Mouse (Mus musculus): ENCODE data around the gene Tmem208. TPM values are rescaled to one million over a fixed set of nuclear protein-coding genes. Genes with fewer than 3 reads are reported as not detected.

Gene Tmem208
- polyA plus RNA-seq, 1 experiment from 2014 or later = 91.2 TPM

GRCm38 (mm10) chr8:105346611-105347427 is 20.7 kb downstream of the Tmem208 start:
- H3K27me3 ChIP-seq = peaks cover 73% of the 10 kb centered on the region
- ATAC-seq (ENCODE audit: insufficient read depth) = 0 out of 2 replicates have a peak, but pooled peaks have one; percentile 5
- H3K4me1 ChIP-seq (replicated peaks) = peaks cover 62% of the 10 kb centered on the region
- H3K4me2 ChIP-seq = peak overlapping the region; percentile 97
- no peaks in the 10 kb centered on the region for H3K36me3 ChIP-seq (replicated peaks)
- H3K9me3 ChIP-seq (replicated peaks) = no peaks in the 10 kb centered on the region
- peak overlapping the region; percentile 38 for H3K27ac ChIP-seq (replicated peaks)
- peak overlapping the region; percentile 67 for H3K4me3 ChIP-seq (replicated peaks)
- H3K9ac ChIP-seq = peak overlapping the region; percentile 69; the same call in 1 of the 2 replicates
- WGBS (ENCODE audit: insufficient replicate concordance) = 9% methylated on average over 34 of the region's 34 CpGs

- WGBS (ENCODE audit: insufficient replicate concordance) = under 1% methylated on average over 53 of the region's 53 CpGs
- Histone ChIP-seq H3K27ac (replicated peaks) (peak within 1 kb of the TSS; percentile 58), H3K4me1 (replicated peaks) (peaks cover 56% of the 10 kb centered on the region), H3K9me3 (replicated peaks) (no peaks in the 10 kb centered on the region), H3K4me3 (replicated peaks) (peak within 1 kb of the TSS; percentile 67), H3K9ac (peak within 1 kb of the TSS; percentile 69), H3K4me2 (peak within 1 kb of the TSS; percentile 97), H3K36me3 (replicated peaks) (no peaks in the 10 kb centered on the region), H3K27me3 (peaks cover 81% of the 10 kb centered on the region)
- peak; percentile 86 for ATAC-seq (ENCODE audit: insufficient read depth)
These were observed 21.5 kb downstream of the Tmem208 start, which contains the start of gene Fhod1 for GRCm38 (mm10) chr8:105347428-105348221. Gene Fhod1, minus strand, starts transcription at chr8:105347953.

- Histone ChIP-seq H3K9ac (peak within 1 kb of the TSS; percentile 69), H3K27me3 (peaks cover 90% of the 10 kb centered on the region), H3K27ac (replicated peaks) (peak within 1 kb of the TSS; percentile 58; the same call in 1 of the 2 replicates), H3K4me1 (replicated peaks) (peaks cover 54% of the 10 kb centered on the region), H3K9me3 (replicated peaks) (no peaks in the 10 kb centered on the region), H3K4me3 (replicated peaks) (peak within 1 kb of the TSS; percentile 67), H3K4me2 (peak within 1 kb of the TSS; percentile 97), H3K36me3 (replicated peaks) (no peaks in the 10 kb centered on the region)
- ATAC-seq (ENCODE audit: insufficient read depth) = no peak
- under 1% methylated on average over 34 of the region's 34 CpGs for WGBS (ENCODE audit: insufficient replicate concordance)
These were observed 22.4 kb downstream of the Tmem208 start, which contains the start of gene Slc9a5 for GRCm38 (mm10) chr8:105348450-105349095. Gene Slc9a5, plus strand, starts transcription at chr8:105348843.

- Histone ChIP-seq H3K9me3 (replicated peaks) (no peaks in the 10 kb centered on the region), H3K27ac (replicated peaks) (no peak overlapping the region), H3K9ac (peak overlapping the region; percentile 69; the same call in 1 of the 2 replicates), H3K27me3 (peaks cover 94% of the 10 kb centered on the region), H3K4me1 (replicated peaks) (peaks cover 50% of the 10 kb centered on the region), H3K4me2 (peak overlapping the region; percentile 97), H3K36me3 (replicated peaks) (no peaks in the 10 kb centered on the region), H3K4me3 (replicated peaks) (peak overlapping the region; percentile 67)
- ATAC-seq (ENCODE audit: insufficient read depth) = no peak
- 1% methylated on average over 48 of the region's 48 CpGs for WGBS (ENCODE audit: insufficient replicate concordance)
These were observed 23.1 kb downstream of the Tmem208 start for GRCm38 (mm10) chr8:105349096-105349771.

- Histone ChIP-seq H3K4me2 (0 out of 2 replicates have a peak overlapping the region, but pooled peaks have one; percentile 97), H3K9ac (no peak overlapping the region), H3K9me3 (replicated peaks) (no peaks in the 10 kb centered on the region), H3K27ac (replicated peaks) (no peak overlapping the region), H3K4me3 (replicated peaks) (no peak overlapping the region), H3K4me1 (replicated peaks) (peaks cover 41% of the 10 kb centered on the region), H3K27me3 (peaks cover 87% of the 10 kb centered on the region), H3K36me3 (replicated peaks) (no peaks in the 10 kb centered on the region)
- ATAC-seq (ENCODE audit: insufficient read depth) = no peak
- 51% methylated on average over 7 of the region's 7 CpGs for WGBS (ENCODE audit: insufficient replicate concordance)
These were observed 24.0 kb downstream of the Tmem208 start for GRCm38 (mm10) chr8:105350186-105350585.

- Histone ChIP-seq H3K27ac (replicated peaks) (no peak overlapping the region), H3K4me1 (replicated peaks) (peaks cover 7% of the 10 kb centered on the region), H3K9me3 (replicated peaks) (no peaks in the 10 kb centered on the region), H3K4me3 (replicated peaks) (no peak overlapping the region), H3K9ac (no peak overlapping the region), H3K27me3 (peaks cover 71% of the 10 kb centered on the region), H3K36me3 (replicated peaks) (no peaks in the 10 kb centered on the region), H3K4me2 (no peak overlapping the region)
- ATAC-seq (ENCODE audit: insufficient read depth) = no peak
- WGBS (ENCODE audit: insufficient replicate concordance) = 70% methylated on average over 8 of the region's 8 CpGs
These were observed 27.5 kb downstream of the Tmem208 start for GRCm38 (mm10) chr8:105353583-105354135.

GRCm38 (mm10) chr8:105354549-105354948 is 28.4 kb downstream of the Tmem208 start:
- no peak overlapping the region for H3K4me2 ChIP-seq
- H3K27me3 ChIP-seq = peaks cover 70% of the 10 kb centered on the region
- H3K4me1 ChIP-seq (replicated peaks) = no peaks in the 10 kb centered on the region
- no peaks in the 10 kb centered on the region for H3K9me3 ChIP-seq (replicated peaks)
- 78% methylated on average over 4 of the region's 4 CpGs for WGBS (ENCODE audit: insufficient replicate concordance)
- no peak for ATAC-seq (ENCODE audit: insufficient read depth)
- H3K27ac ChIP-seq (replicated peaks) = no peak overlapping the region
- no peaks in the 10 kb centered on the region for H3K36me3 ChIP-seq (replicated peaks)
- H3K9ac ChIP-seq = no peak overlapping the region
- H3K4me3 ChIP-seq (replicated peaks) = no peak overlapping the region

DNA sequence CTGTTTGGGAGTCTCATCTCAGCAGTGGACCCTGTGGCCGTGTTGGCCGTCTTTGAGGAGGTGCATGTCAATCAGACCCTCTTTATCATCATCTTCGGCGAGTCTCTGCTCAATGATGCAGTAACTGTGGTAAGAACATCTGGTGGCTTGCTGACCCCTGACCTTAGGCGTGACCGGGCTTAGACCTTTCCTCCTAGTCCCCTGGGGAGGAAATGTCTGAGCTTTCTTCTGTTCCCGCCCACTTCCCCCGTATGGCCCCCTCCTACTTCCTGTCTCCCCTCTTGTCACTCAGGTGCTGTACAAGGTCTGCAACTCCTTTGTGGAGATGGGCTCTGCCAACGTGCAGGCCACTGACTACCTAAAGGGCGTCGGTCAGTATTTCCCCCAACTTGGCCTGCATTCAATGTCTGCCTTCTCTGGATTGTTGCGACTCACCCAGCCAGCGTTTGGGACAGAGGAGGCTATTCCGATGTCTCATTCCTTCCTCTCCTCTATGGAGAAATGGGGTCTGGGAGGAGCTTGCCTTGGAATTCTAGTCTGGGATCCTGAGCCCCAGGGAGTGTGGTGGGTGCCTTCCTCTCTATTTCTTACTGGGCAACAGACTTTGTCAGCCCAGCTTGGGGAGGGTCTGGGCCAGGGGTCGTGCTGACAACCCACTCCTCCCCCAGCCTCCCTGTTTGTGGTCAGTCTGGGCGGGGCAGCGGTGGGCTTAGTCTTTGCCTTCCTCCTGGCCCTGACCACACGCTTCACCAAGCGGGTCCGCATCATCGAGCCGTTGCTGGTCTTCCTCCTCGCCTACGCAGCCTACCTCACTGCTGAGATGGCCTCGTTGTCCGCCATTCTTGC is 29.2 kb downstream of the Tmem208 start:
- H3K4me2 ChIP-seq = no peak overlapping the region
- H3K27me3 ChIP-seq = peaks cover 62% of the 10 kb centered on the region
- no peaks in the 10 kb centered on the region for H3K9me3 ChIP-seq (replicated peaks)
- H3K4me3 ChIP-seq (replicated peaks) = no peak overlapping the region
- ATAC-seq (ENCODE audit: insufficient read depth) = no peak
- no peaks in the 10 kb centered on the region for H3K4me1 ChIP-seq (replicated peaks)
- no peaks in the 10 kb centered on the region for H3K36me3 ChIP-seq (replicated peaks)
- H3K9ac ChIP-seq = no peak overlapping the region
- no peak overlapping the region for H3K27ac ChIP-seq (replicated peaks)
- 49% methylated on average over 26 of the region's 26 CpGs for WGBS (ENCODE audit: insufficient replicate concordance)

DNA sequence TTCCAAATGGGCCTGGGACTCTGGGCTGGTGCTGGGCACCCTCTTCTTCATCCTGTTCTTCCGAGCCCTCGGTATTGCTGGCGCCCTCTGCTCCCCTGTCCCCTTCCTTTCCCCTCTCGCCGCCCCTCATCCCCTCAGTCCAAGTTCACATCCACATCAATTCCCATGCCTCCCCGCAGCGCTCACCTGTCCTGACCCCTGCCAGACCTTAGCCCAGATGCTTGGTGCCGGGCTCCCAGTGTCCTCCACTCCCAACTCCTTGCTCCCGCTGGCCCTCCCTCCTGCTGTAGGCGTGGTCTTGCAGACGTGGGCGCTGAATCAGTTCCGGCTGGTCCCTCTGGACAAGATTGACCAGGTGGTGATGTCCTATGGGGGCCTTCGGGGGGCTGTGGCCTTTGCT is 30.5 kb downstream of the Tmem208 start:
- WGBS (ENCODE audit: insufficient replicate concordance) = 71% methylated on average over 14 of the region's 14 CpGs
- H3K9ac ChIP-seq = no peak overlapping the region
- no peaks in the 10 kb centered on the region for H3K36me3 ChIP-seq (replicated peaks)
- no peaks in the 10 kb centered on the region for H3K4me1 ChIP-seq (replicated peaks)
- H3K4me3 ChIP-seq (replicated peaks) = no peak overlapping the region
- no peak; the same call in 1 of the 2 replicates for ATAC-seq (ENCODE audit: insufficient read depth)
- no peaks in the 10 kb centered on the region for H3K9me3 ChIP-seq (replicated peaks)
- H3K27me3 ChIP-seq = peaks cover 49% of the 10 kb centered on the region
- H3K27ac ChIP-seq (replicated peaks) = no peak overlapping the region
- H3K4me2 ChIP-seq = no peak overlapping the region
